ENCODE assay signal across 8 mouse cellular contexts in the genomic region with DNA sequence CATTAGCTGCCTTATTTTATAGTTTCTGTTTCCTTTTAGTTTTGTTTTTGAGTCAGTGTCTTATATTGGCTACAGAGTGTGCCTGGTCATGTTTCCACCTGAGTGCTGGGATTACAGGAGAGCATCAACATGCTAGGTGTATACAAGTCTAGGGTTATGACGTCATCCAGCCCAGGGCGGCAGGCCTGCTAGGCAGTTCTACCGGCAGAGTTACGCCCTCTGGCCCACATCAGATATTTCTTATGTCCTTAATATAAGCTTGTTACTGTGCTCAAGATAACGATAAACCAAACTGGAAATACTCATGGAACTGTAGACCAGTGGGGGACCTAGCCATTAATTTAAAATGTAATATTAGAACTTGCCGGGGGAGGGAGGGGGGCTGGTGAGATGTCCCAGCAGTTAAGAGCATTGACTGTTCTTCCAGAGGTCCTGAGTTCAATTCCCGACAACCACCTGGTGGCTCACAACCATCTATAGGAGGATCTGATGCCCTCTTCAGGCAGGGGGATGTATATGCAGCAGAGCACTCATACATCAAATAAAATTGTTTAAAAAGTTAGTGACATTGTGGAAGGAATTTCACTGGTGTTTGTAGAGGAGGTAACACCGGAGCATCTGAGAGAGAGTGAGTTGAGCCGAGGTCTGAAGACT. TPM values are rescaled to one million over a fixed set of nuclear protein-coding genes. Genes with fewer than 3 reads are reported as not detected.
DNase-seq lines count a peak whose midpoint lies in the region; ATAC-seq and TF ChIP-seq lines count a peak whose summit lies in the region.

No protein-coding gene starts in this region.

- H3K27me3 ChIP-seq in heart, adult 2 months (ENCODE audit: control insufficient read depth, insufficient read depth, low read length) = no peaks in the 10 kb centered on the region
- H3K27me3 ChIP-seq in liver, adult 2 months (ENCODE audit: control insufficient read depth, insufficient read depth, low read length) = no peaks in the 10 kb centered on the region
- H3K27me3 ChIP-seq in spleen, adult 2 months (ENCODE audit: control insufficient read depth, insufficient read depth, low read length) = no peaks in the 10 kb centered on the region

- no peak for TF ChIP-seq POLR2A in heart, adult 2 months (IDR thresholded peaks at IDR 0.05; ENCODE audit: insufficient read depth, low read depth, low read length)
- TF ChIP-seq POLR2A in liver, adult 2 months (IDR thresholded peaks at IDR 0.05; ENCODE audit: extremely low read depth, insufficient read depth, low read length) = no peak
- no peak for TF ChIP-seq POLR2A in spleen, adult 2 months (IDR thresholded peaks at IDR 0.05; ENCODE audit: low read depth, low read length)

- no peak for TF ChIP-seq EP300 in heart, adult 2 months (IDR thresholded peaks at IDR 0.05; ENCODE audit: insufficient read depth, low read depth, low read length)

- DNase-seq in heart, adult 2 months = no peak
- DNase-seq in heart, adult 8-10 months (ENCODE audit: low spot score) = no peak
- DNase-seq in ES-E14 (ENCODE audit: low read depth, low spot score) = no peak
- no peak for DNase-seq in liver, adult 2 months (ENCODE audit: extremely low read depth, low read depth, low spot score)
- DNase-seq in spleen, adult 2 months (ENCODE audit: low read depth in 1 of 2, low spot score in 2 of 2) = peak in 1 of 2 experiments; percentile 31
- DNase-seq in gastrocnemius, postnatal 4 days (ENCODE audit: low spot score in 2 of 2) = no peak
- no peak for DNase-seq in right cerebral cortex, postnatal 14 days

- TF ChIP-seq CTCF in heart, adult 2 months (IDR thresholded peaks at IDR 0.05) = peak; percentile 49
- no peak for TF ChIP-seq CTCF in liver, adult 2 months (IDR thresholded peaks at IDR 0.05; ENCODE audit: low read depth, low read length)
- no peak for TF ChIP-seq CTCF in spleen, adult 2 months (IDR thresholded peaks at IDR 0.05; ENCODE audit: extremely low read depth, insufficient read depth, insufficient read length, insufficient replicate concordance)

- H3K79me2 ChIP-seq in heart, adult 2 months (replicated peaks; ENCODE audit: control insufficient read depth, insufficient read depth, low read length) = no peaks in the 10 kb centered on the region
- no peaks in the 10 kb centered on the region for H3K79me2 ChIP-seq in liver, adult 2 months (ENCODE audit: control insufficient read depth, insufficient read depth, low read length)

- no peaks in the 10 kb centered on the region for H3K9me3 ChIP-seq in ES-E14 (ENCODE audit: control insufficient read depth, insufficient read depth, low read depth, low read length)

- in situ Hi-C loops in ES-E14 (cut with MboI; ENCODE audit: low sequenced_read_pairs in 2 of 2, unreplicated experiment in 2 of 2) = no loop called here

- no peak overlapping the region for H3K9ac ChIP-seq in heart, adult 2 months (ENCODE audit: low read depth, low read length)
- H3K9ac ChIP-seq in ES-E14 (ENCODE audit: insufficient read depth, low read depth, low read length, poor library complexity, severe bottlenecking) = peak overlapping the region; percentile 34; the same call in 1 of the 2 replicates
- H3K9ac ChIP-seq in liver, adult 2 months (ENCODE audit: low read depth, low read length) = no peak overlapping the region

- intact Hi-C loops in heart, adult 2 months (cut with DNase I) = loop anchor here (2.0 kb wide), 1 partner anchor 72 kb away; no protein-coding TSS in a partner anchor

- H3K27ac ChIP-seq in heart, adult 2 months = no peak overlapping the region
- H3K27ac ChIP-seq in ES-E14 (ENCODE audit: insufficient read depth, low read depth, low read length, poor library complexity, severe bottlenecking) = peak overlapping the region; percentile 89; the same call in 1 of the 2 replicates
- no peak overlapping the region for H3K27ac ChIP-seq in liver, adult 2 months (replicated peaks; ENCODE audit: insufficient read depth, low read depth, low read length)
- no peak overlapping the region for H3K27ac ChIP-seq in spleen, adult 2 months (ENCODE audit: insufficient read depth, low read length)

- peak; percentile 78 for ATAC-seq in erythroid progenitor cell, adult 5-6 weeks (replicated peaks; ENCODE audit: low FRiP score, poor library complexity, severe bottlenecking)

- peaks cover 1% of the 10 kb centered on the region; the same call in 1 of the 2 replicates for H3K4me1 ChIP-seq in heart, adult 2 months (ENCODE audit: control insufficient read depth, insufficient read depth, low read length)
- peaks cover 17 to 20% of the 10 kb centered on the region in 2 experiments; a peak in 3 of 4 replicates for H3K4me1 ChIP-seq in ES-E14 (ENCODE audit: control insufficient read depth in 2 of 2, insufficient read depth in 2 of 2, low read length in 2 of 2, poor library complexity in 1 of 2)
- H3K4me1 ChIP-seq in liver, adult 2 months (ENCODE audit: control insufficient read depth, insufficient read depth, low read length) = peaks cover 5% of the 10 kb centered on the region; the same call in 1 of the 2 replicates
- H3K4me1 ChIP-seq in spleen, adult 2 months (ENCODE audit: control insufficient read depth, insufficient read depth, insufficient read length) = no peaks in the 10 kb centered on the region

- peak overlapping the region; percentile 58; the same call in 1 of the 2 replicates for H3K4me3 ChIP-seq in heart, adult 2 months
- H3K4me3 ChIP-seq in ES-E14 (ENCODE audit: insufficient read depth in 1 of 2, low read depth in 1 of 2, low read length in 2 of 2, poor library complexity in 1 of 2, severe bottlenecking in 1 of 2) = peak overlapping the region; percentile 69 to 79
- H3K4me3 ChIP-seq in liver, adult 2 months (ENCODE audit: insufficient read depth, low read depth, low read length) = peak overlapping the region; percentile 79; the same call in 1 of the 2 replicates
- peak overlapping the region; percentile 95; the same call in 1 of the 2 replicates for H3K4me3 ChIP-seq in spleen, adult 2 months (ENCODE audit: extremely low read depth, insufficient read depth, insufficient read length)

- no peaks in the 10 kb centered on the region for H3K36me3 ChIP-seq in heart, adult 2 months (ENCODE audit: control insufficient read depth, insufficient read depth, low read length)
- peaks cover 2% of the 10 kb centered on the region; the same call in 1 of the 2 replicates for H3K36me3 ChIP-seq in ES-E14 (ENCODE audit: control insufficient read depth, insufficient read depth, low read length, poor library complexity, severe bottlenecking)
- H3K36me3 ChIP-seq in liver, adult 2 months (ENCODE audit: control insufficient read depth, insufficient read depth, low read length) = no peaks in the 10 kb centered on the region
- no peaks in the 10 kb centered on the region for H3K36me3 ChIP-seq in spleen, adult 2 months (ENCODE audit: control insufficient read depth, insufficient read depth, low read length)

- 55% methylated on average over 9 of the region's 9 CpGs for WGBS in heart, adult 2 months
- WGBS in liver, adult 2 months = 49% methylated on average over 9 of the region's 9 CpGs
- 35% methylated on average over 9 of the region's 9 CpGs for WGBS in spleen, adult 2 months

TF ChIP-seq in ES-E14, 5 proteins besides CTCF, POLR2A, EP300 and RAD21:
- no peak for TF ChIP-seq HCFC1 (IDR thresholded peaks at IDR 0.05; ENCODE audit: borderline replicate concordance, insufficient read depth, low read length)
- no peak for TF ChIP-seq MAFK (IDR thresholded peaks at IDR 0.05; ENCODE audit: insufficient read depth, low read depth, low read length)
- TF ChIP-seq ZNF384 (IDR thresholded peaks at IDR 0.05; ENCODE audit: low read depth, low read length) = no peak
- TF ChIP-seq CHD2 (IDR thresholded peaks at IDR 0.05; ENCODE audit: low read depth, low read length) = no peak
- TF ChIP-seq ZC3H11A (IDR thresholded peaks at IDR 0.05; ENCODE audit: borderline replicate concordance, low read depth, low read length) = no peak

RNA-seq across cellular contexts. Expression of a gene that starts 1.3 kb away (rescaled TPM):
- under 1 TPM; 0.08 to 0.34 TPM for total RNA-seq in heart, adult 2 months (2021)
- 0.23 and 0.56 TPM in 2 replicates for polyA plus RNA-seq in heart, adult 2 months (2012; rRNA removed)
- under 1 TPM; 0.09 to 0.34 (median 0.25) TPM for total RNA-seq in heart, adult 8-10 months (2022)
- 31.9 and 33.0 TPM in 2 replicates for total RNA-seq in ES-E14 (2012; rRNA removed)
- total RNA-seq in erythroid progenitor cell, adult 5-6 weeks (2015; ENCODE audit: low replicate concordance) = 17.3 and 20.1 TPM in 2 replicates
- total RNA-seq in erythroid progenitor cell, adult 5-6 weeks (2017; ENCODE audit: low replicate concordance) = 30.4 and 63.0 TPM in 2 replicates
- 0.18 and 0.94 TPM in 2 replicates for total RNA-seq in liver, adult 2 months (2014; rRNA removed)
- polyA plus RNA-seq in liver, adult 2 months (2012; rRNA removed) = 0.02 and 0.17 TPM in 2 replicates
- 0.99 and 2.4 TPM in 2 replicates for polyA plus RNA-seq in spleen, adult 2 months (2012; rRNA removed)
- total RNA-seq in gastrocnemius, postnatal 4 days (2021) = 1 to 10 TPM; 3.2 to 3.8 TPM

RNA-seq across cellular contexts. Expression of a gene that starts 6.1 kb away (rescaled TPM):
- not detected for total RNA-seq in heart, adult 2 months (2021)
- not detected in 2 replicates for polyA plus RNA-seq in heart, adult 2 months (2012; rRNA removed)
- not detected for total RNA-seq in heart, adult 8-10 months (2022)
- 5.9 and 8.1 TPM in 2 replicates for total RNA-seq in ES-E14 (2012; rRNA removed)
- total RNA-seq in erythroid progenitor cell, adult 5-6 weeks (2015; ENCODE audit: low replicate concordance) = not detected in 2 replicates
- total RNA-seq in erythroid progenitor cell, adult 5-6 weeks (2017; ENCODE audit: low replicate concordance) = not detected in 2 replicates
- total RNA-seq in liver, adult 2 months (2014; rRNA removed) = not detected in 2 replicates
- not detected in 2 replicates for polyA plus RNA-seq in liver, adult 2 months (2012; rRNA removed)
- polyA plus RNA-seq in spleen, adult 2 months (2012; rRNA removed) = not detected in 2 replicates
- total RNA-seq in gastrocnemius, postnatal 4 days (2021) = not detected
